8 mouse cellular contexts compared by ENCODE assay signal in genomic region chr11:69914917-69915430, GRCm38 (mm10). TPM values are rescaled to one million over a fixed set of nuclear protein-coding genes. Genes with fewer than 3 reads are reported as not detected.
DNase-seq lines count a peak whose midpoint lies in the region; ATAC-seq and TF ChIP-seq lines count a peak whose summit lies in the region.

No protein-coding gene starts in this region.

- H3K4me1 ChIP-seq in spleen, adult 2 months (ENCODE audit: control insufficient read depth, insufficient read depth, insufficient read length), result peaks cover 11% of the 10 kb centered on the region
- H3K4me1 ChIP-seq in liver, adult 2 months (ENCODE audit: control insufficient read depth, insufficient read depth, low read length), result peaks cover 18% of the 10 kb centered on the region
- H3K4me1 ChIP-seq in stomach, postnatal 0 days (replicated peaks; ENCODE audit: control insufficient read depth, insufficient read depth), result peaks cover 5% of the 10 kb centered on the region; the same call in 1 of the 2 replicates

- no peaks in the 10 kb centered on the region for H3K27me3 ChIP-seq in spleen, adult 2 months (ENCODE audit: control insufficient read depth, insufficient read depth, low read length)
- no peaks in the 10 kb centered on the region for H3K27me3 ChIP-seq in liver, adult 2 months (ENCODE audit: control insufficient read depth, insufficient read depth, low read length)
- H3K27me3 ChIP-seq in stomach, postnatal 0 days (ENCODE audit: control insufficient read depth, insufficient read depth, low read length), result no peaks in the 10 kb centered on the region

- H3K9me3 ChIP-seq in stomach, postnatal 0 days (ENCODE audit: control insufficient read depth, low read length), result no peaks in the 10 kb centered on the region

- TF ChIP-seq EP300 in stomach, postnatal 0 days (optimal IDR thresholded peaks at IDR 0.05), result no peak

- H3K4me2 ChIP-seq in stomach, postnatal 0 days (replicated peaks; ENCODE audit: low read depth), result peak overlapping the region; percentile 93

- no peak for TF ChIP-seq CTCF in spleen, adult 2 months (IDR thresholded peaks at IDR 0.05; ENCODE audit: extremely low read depth, insufficient read depth, insufficient read length, insufficient replicate concordance)
- TF ChIP-seq CTCF in liver, adult 2 months (IDR thresholded peaks at IDR 0.05; ENCODE audit: low read depth, low read length), result no peak
- no peak for TF ChIP-seq CTCF in stomach, postnatal 0 days (IDR thresholded peaks at IDR 0.05; ENCODE audit: low read depth)

- no peaks in the 10 kb centered on the region; the same call in 1 of the 2 replicates for H3K79me2 ChIP-seq in liver, adult 2 months (ENCODE audit: control insufficient read depth, insufficient read depth, low read length)

- peak; percentile 21 for DNase-seq in cerebellum, adult 9-10 months
- no peak for DNase-seq in cerebellum, postnatal 36 days
- no peak for DNase-seq in spleen, adult 2 months (ENCODE audit: low read depth in 1 of 2, low spot score in 2 of 2)
- no peak for DNase-seq in spleen, postnatal 14 days (ENCODE audit: low spot score in 2 of 2)
- no peak for DNase-seq in liver, adult 2 months (ENCODE audit: extremely low read depth, low read depth, low spot score)
- DNase-seq in stomach, postnatal 0 days (ENCODE audit: low spot score), result no peak
- no peak for DNase-seq in gastrocnemius, adult 18-20 months (ENCODE audit: low spot score)

- no peak overlapping the region for H3K27ac ChIP-seq in spleen, adult 2 months (ENCODE audit: insufficient read depth, low read length)
- no peak overlapping the region for H3K27ac ChIP-seq in liver, adult 2 months (replicated peaks; ENCODE audit: insufficient read depth, low read depth, low read length)
- no peak overlapping the region for H3K27ac ChIP-seq in stomach, postnatal 0 days (replicated peaks)

- ATAC-seq in stomach, postnatal 0 days (ENCODE audit: low FRiP score, low TSS enrichment), result no peak
- no peak for ATAC-seq in activated CD4-positive, CD25-positive, alpha-beta regulatory T cell, adult 4 months

- 40% methylated on average over 9 of the region's 9 CpGs for WGBS in spleen, adult 2 months
- 50% methylated on average over 9 of the region's 9 CpGs for WGBS in liver, adult 2 months
- 30% methylated on average over 9 of the region's 9 CpGs for WGBS in stomach, postnatal 0 days

- no peak for TF ChIP-seq POLR2A in spleen, adult 2 months (IDR thresholded peaks at IDR 0.05; ENCODE audit: low read depth, low read length)
- TF ChIP-seq POLR2A in liver, adult 2 months (IDR thresholded peaks at IDR 0.05; ENCODE audit: extremely low read depth, insufficient read depth, low read length), result no peak

- H3K4me3 ChIP-seq in spleen, adult 2 months (ENCODE audit: extremely low read depth, insufficient read depth, insufficient read length), result peak overlapping the region; percentile 78; the same call in 1 of the 2 replicates
- H3K4me3 ChIP-seq in liver, adult 2 months (ENCODE audit: insufficient read depth, low read depth, low read length), result peak overlapping the region; percentile 86; the same call in 1 of the 2 replicates
- no peak overlapping the region for H3K4me3 ChIP-seq in stomach, postnatal 0 days (ENCODE audit: low read depth, low read length)

- peaks cover 40% of the 10 kb centered on the region for H3K36me3 ChIP-seq in spleen, adult 2 months (ENCODE audit: control insufficient read depth, insufficient read depth, low read length)
- H3K36me3 ChIP-seq in liver, adult 2 months (ENCODE audit: control insufficient read depth, insufficient read depth, low read length), result peaks cover 24% of the 10 kb centered on the region
- H3K36me3 ChIP-seq in stomach, postnatal 0 days (ENCODE audit: control insufficient read depth, insufficient read depth, low read length), result peaks cover 30% of the 10 kb centered on the region

- no peak overlapping the region for H3K9ac ChIP-seq in liver, adult 2 months (ENCODE audit: low read depth, low read length)
- H3K9ac ChIP-seq in stomach, postnatal 0 days (ENCODE audit: low read length), result no peak overlapping the region; the same call in 1 of the 2 replicates

RNA-seq across cellular contexts. Expression of gene Gps2, which starts 1.3 kb away (rescaled TPM):
- polyA plus RNA-seq in spleen, adult 2 months (2012; rRNA removed), result 119 and 145 TPM in 2 replicates
- total RNA-seq in liver, adult 2 months (2014; rRNA removed), result 7.0 and 8.5 TPM in 2 replicates
- 32.3 and 41.0 TPM in 2 replicates for polyA plus RNA-seq in liver, adult 2 months (2012; rRNA removed)
- polyA plus RNA-seq in stomach, postnatal 0 days (2015; fragmentation: Nextera tagmentation; extraction: Ambion mirVana), result 40.6 and 43.3 TPM in 2 replicates
- polyA plus RNA-seq in activated CD4-positive, CD25-positive, alpha-beta regulatory T cell, adult 4 months (2017; shearing (Covaris generic)), result 100 to 1,000 TPM in 1 of 2 experiments, 10 to 100 TPM in 1; 90.7 to 106 TPM
- total RNA-seq in gastrocnemius, adult 18-20 months (2021), result 10 to 100 TPM; 50.8 to 55.8 TPM

RNA-seq across cellular contexts. Expression of gene Eif5a, which starts 6.8 kb away (rescaled TPM):
- 219 and 257 TPM in 2 replicates for polyA plus RNA-seq in spleen, adult 2 months (2012; rRNA removed)
- 321 and 404 TPM in 2 replicates for total RNA-seq in liver, adult 2 months (2014; rRNA removed)
- polyA plus RNA-seq in liver, adult 2 months (2012; rRNA removed), result 374 and 408 TPM in 2 replicates
- polyA plus RNA-seq in stomach, postnatal 0 days (2015; fragmentation: Nextera tagmentation; extraction: Ambion mirVana), result 1,169 and 1,205 TPM in 2 replicates
- polyA plus RNA-seq in activated CD4-positive, CD25-positive, alpha-beta regulatory T cell, adult 4 months (2017; shearing (Covaris generic)), result 1,000 to 10,000 TPM; 1,092 to 1,351 TPM
- 100 to 1,000 TPM; 408 to 425 TPM for total RNA-seq in gastrocnemius, adult 18-20 months (2021)

RNA-seq across cellular contexts. Expression of gene Neurl4, which starts 14.1 kb away (rescaled TPM):
- polyA plus RNA-seq in spleen, adult 2 months (2012; rRNA removed), result 43.3 and 45.2 TPM in 2 replicates
- total RNA-seq in liver, adult 2 months (2014; rRNA removed), result 10.1 and 14.0 TPM in 2 replicates
- 12.6 and 20.7 TPM in 2 replicates for polyA plus RNA-seq in liver, adult 2 months (2012; rRNA removed)
- polyA plus RNA-seq in stomach, postnatal 0 days (2015; fragmentation: Nextera tagmentation; extraction: Ambion mirVana), result 2.3 and 3.9 TPM in 2 replicates
- 1 to 10 TPM; 7.9 to 8.0 TPM for polyA plus RNA-seq in activated CD4-positive, CD25-positive, alpha-beta regulatory T cell, adult 4 months (2017; shearing (Covaris generic))
- 10 to 100 TPM; 25.9 to 27.4 TPM for total RNA-seq in gastrocnemius, adult 18-20 months (2021)

RNA-seq across cellular contexts. Expression of gene 2810408A11Rik, which starts 14.2 kb away (rescaled TPM):
- 0.48 and 0.51 TPM in 2 replicates for polyA plus RNA-seq in spleen, adult 2 months (2012; rRNA removed)
- 0.13 and 0.18 TPM in 2 replicates for total RNA-seq in liver, adult 2 months (2014; rRNA removed)
- polyA plus RNA-seq in liver, adult 2 months (2012; rRNA removed), result 0.06 and 0.11 TPM in 2 replicates
- 5.6 and 5.9 TPM in 2 replicates for polyA plus RNA-seq in stomach, postnatal 0 days (2015; fragmentation: Nextera tagmentation; extraction: Ambion mirVana)
- 1 to 10 TPM; 1.1 to 1.2 TPM for polyA plus RNA-seq in activated CD4-positive, CD25-positive, alpha-beta regulatory T cell, adult 4 months (2017; shearing (Covaris generic))
- total RNA-seq in gastrocnemius, adult 18-20 months (2021), result under 1 TPM; 0.24 to 0.25 TPM

RNA-seq across cellular contexts. Expression of gene Acap1, which starts 19.6 kb away (rescaled TPM):
- 142 and 162 TPM in 2 replicates for polyA plus RNA-seq in spleen, adult 2 months (2012; rRNA removed)
- total RNA-seq in liver, adult 2 months (2014; rRNA removed), result 1.2 and 1.9 TPM in 2 replicates
- polyA plus RNA-seq in liver, adult 2 months (2012; rRNA removed), result 2.3 and 3.3 TPM in 2 replicates
- 0.70 and 0.71 TPM in 2 replicates for polyA plus RNA-seq in stomach, postnatal 0 days (2015; fragmentation: Nextera tagmentation; extraction: Ambion mirVana)
- polyA plus RNA-seq in activated CD4-positive, CD25-positive, alpha-beta regulatory T cell, adult 4 months (2017; shearing (Covaris generic)), result 100 to 1,000 TPM; 213 to 273 TPM
- under 1 TPM; 0.21 to 0.30 TPM for total RNA-seq in gastrocnemius, adult 18-20 months (2021)
